Mouse (Mus musculus): Measurements from ENCODE around the gene Lypd1.

Gene Lypd1

GRCm38 (mm10) chr1:125912601-125913600 lies at the start of gene Lypd1:
Lypd1 (minus strand) TSS chr1:125913101.
- DNase-seq = no peak

GRCm38 (mm10) chr1:125951026-125951425 lies 38.1 kb upstream of the Lypd1 start:
- DNase-seq = no peak

- no peak for DNase-seq
These were observed 36.2 kb upstream of the Lypd1 start for GRCm38 (mm10) chr1:125949076-125949475.

GRCm38 (mm10) chr1:125945136-125945535 lies 32.2 kb upstream of the Lypd1 start:
- DNase-seq = no peak

GRCm38 (mm10) chr1:125943305-125943704 lies 30.4 kb upstream of the Lypd1 start:
- no peak for DNase-seq

- no peak for DNase-seq
These were observed 12.6 kb upstream of the Lypd1 start for GRCm38 (mm10) chr1:125925486-125925885.

- no peak for DNase-seq
These were observed 10.2 kb upstream of the Lypd1 start for GRCm38 (mm10) chr1:125923062-125923461.

GRCm38 (mm10) chr1:125920696-125921095 lies 7.8 kb upstream of the Lypd1 start:
- DNase-seq = no peak

GRCm38 (mm10) chr1:125911901-125912445 lies 928 bp downstream of the Lypd1 start:
- no peak for DNase-seq

- no peak for DNase-seq
These were observed 1.5 kb downstream of the Lypd1 start for GRCm38 (mm10) chr1:125911337-125911900.

- no peak for DNase-seq
These were observed 2.0 kb downstream of the Lypd1 start for GRCm38 (mm10) chr1:125910871-125911265.

GRCm38 (mm10) chr1:125910211-125910870 lies 2.6 kb downstream of the Lypd1 start:
- DNase-seq = no peak

- DNase-seq = no peak
These were observed 19.7 kb downstream of the Lypd1 start for GRCm38 (mm10) chr1:125893158-125893557.

GRCm38 (mm10) chr1:125870056-125870455 lies 42.8 kb downstream of the Lypd1 start:
- no peak for DNase-seq

- no peak for DNase-seq
These were observed 54.3 kb downstream of the Lypd1 start for GRCm38 (mm10) chr1:125858631-125859030.

GRCm38 (mm10) chr1:125854646-125855045 lies 58.3 kb downstream of the Lypd1 start:
- DNase-seq = no peak

- DNase-seq = no peak
These were observed 73.0 kb downstream of the Lypd1 start for GRCm38 (mm10) chr1:125839746-125840392.

- no peak for DNase-seq
These were observed 75.4 kb downstream of the Lypd1 start for GRCm38 (mm10) chr1:125837507-125837906.

GRCm38 (mm10) chr1:125823611-125824010 lies 89.3 kb downstream of the Lypd1 start:
- DNase-seq = no peak

GRCm38 (mm10) chr1:125821101-125821500 lies 91.8 kb downstream of the Lypd1 start:
- DNase-seq = no peak
